Mouse (Mus musculus): ENCODE results near the gene Rmi2.
A peak's percentile ranks its signal among the peaks of the same experiment; 100 is the strongest.

Rmi2 gene

DNA sequence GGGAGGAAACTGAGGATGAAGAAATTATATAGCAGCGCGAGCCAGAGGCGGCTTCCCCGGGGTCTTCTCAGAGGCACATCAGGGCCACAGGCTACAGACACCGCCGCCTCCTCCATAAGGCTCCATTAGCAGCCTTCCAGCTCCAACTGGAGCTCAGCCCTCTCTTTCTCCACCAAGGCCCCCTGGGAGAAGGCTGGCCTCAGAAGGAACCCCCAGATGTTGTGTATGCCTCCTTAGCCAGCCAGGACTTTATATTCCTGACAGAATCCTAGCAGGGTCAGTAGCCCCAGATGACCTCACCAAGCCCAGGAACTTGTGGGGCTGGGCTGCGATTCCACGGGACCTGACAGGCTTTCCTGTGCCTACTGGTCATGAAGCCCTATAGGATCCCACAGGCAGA is 32.0 kb downstream of the Rmi2 start:
- no peak for DNase-seq (ENCODE audit: low spot score in 2 of 2)

GRCm38 (mm10) chr16:10867501-10867900 is 32.6 kb downstream of the Rmi2 start:
- DNase-seq (ENCODE audit: low spot score in 2 of 2): no peak

- DNase-seq (ENCODE audit: low spot score in 2 of 2): peak in 1 of 2 experiments; percentile 47
Observed at GRCm38 (mm10) chr16:10867904-10868440, 33.1 kb downstream of the Rmi2 start.

- DNase-seq (ENCODE audit: low spot score in 2 of 2): no peak
Observed at GRCm38 (mm10) chr16:10870969-10871368, 36.1 kb downstream of the Rmi2 start.

DNA sequence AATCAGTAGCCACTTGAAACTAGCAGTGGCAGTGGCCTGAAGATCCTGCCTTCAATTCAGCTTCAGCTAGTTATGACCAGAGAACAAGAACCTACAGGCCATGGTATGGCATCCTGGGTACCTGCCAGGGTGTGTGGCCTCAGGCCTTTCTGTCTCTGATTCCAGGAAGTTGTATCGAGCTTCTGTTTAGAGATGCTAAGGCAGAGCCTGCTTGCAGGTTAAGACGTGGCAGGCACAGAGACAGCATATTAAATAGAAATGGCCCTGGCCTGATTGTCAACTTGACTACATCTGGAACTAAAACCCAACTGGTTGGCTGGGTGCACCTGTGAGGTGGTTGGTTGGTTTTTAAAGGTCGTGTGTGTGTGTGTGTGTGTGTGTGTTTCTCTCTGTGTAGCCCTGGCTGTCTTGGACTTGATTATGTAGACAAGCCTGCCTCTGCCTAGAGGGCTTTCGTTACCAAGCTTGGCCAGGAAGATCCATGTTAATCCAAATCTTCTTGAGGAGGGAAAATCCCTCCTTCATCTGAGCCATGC is 38.0 kb downstream of the Rmi2 start:
- no peak for DNase-seq (ENCODE audit: low spot score in 2 of 2)

DNA sequence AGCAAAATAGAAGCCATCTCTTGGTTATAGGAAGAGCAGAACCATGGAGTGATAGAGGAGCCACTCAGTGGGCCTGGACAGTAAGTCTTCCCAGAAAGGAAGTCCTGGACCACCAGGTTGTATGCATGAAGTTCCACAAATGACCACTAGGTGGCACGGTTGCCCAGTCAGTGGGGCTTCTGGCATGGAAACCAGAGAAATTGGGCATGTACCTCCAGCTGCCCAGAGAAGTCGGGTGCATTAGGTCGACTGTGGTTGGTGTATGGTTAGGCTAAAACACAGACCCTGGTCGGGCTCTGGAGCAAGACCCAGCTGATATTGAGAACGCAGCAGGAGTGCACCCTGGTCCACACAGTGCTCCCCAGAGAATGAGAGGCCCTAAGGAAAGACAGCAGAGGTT is 38.8 kb downstream of the Rmi2 start:
- peak; percentile 53 to 81 for DNase-seq (ENCODE audit: low spot score in 2 of 2)

DNA sequence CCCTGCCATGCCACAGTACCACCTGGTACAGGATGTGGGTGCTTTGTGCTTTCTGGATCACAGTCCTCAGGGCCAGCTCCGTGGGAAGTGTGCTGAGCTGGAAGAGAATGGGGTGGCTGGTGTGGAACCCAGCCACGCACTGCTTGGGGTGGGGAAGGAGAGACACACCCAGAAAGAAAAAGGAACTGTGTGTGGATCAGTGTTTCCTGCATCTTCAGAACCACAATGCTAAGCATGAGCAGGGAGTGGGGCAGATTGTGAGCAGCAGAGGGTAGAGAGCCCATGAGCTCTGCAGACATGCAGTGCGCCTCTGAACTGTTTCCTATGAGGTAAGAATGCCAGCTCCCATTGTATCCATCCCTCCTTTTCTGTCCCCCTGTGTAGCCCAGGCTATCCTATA is 43.4 kb downstream of the Rmi2 start:
- no peak for DNase-seq (ENCODE audit: low spot score in 2 of 2)

- peak in 1 of 2 experiments; percentile 45 for DNase-seq (ENCODE audit: low spot score in 2 of 2)
Observed at GRCm38 (mm10) chr16:10879467-10879866, 44.6 kb downstream of the Rmi2 start.

- no peak for DNase-seq (ENCODE audit: low spot score in 2 of 2)
Observed at GRCm38 (mm10) chr16:10881231-10881962, 46.5 kb downstream of the Rmi2 start.

DNA sequence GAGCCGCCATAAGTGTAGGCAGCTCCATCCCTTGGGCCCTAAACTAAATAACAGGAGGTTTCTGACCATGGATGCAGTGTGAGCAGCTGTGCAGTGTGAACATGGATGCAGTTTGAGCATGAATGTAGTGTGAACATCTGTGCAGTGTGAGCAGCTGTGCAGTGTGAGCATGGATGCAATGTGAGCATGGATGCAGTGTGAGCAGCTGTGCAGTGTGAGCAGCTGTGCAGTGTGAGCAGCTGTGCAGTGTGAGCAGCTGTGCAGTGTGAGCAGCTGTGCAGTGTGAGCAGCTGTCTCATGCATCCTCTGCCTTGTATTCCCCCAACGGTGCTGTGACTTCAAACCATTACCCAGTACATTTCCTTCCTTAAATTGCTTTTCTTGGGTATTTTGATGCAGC is 52.6 kb downstream of the Rmi2 start:
- no peak for DNase-seq (ENCODE audit: low spot score in 2 of 2)

- DNase-seq (ENCODE audit: low spot score in 2 of 2): no peak
Observed at GRCm38 (mm10) chr16:10890363-10890762, 55.5 kb downstream of the Rmi2 start.

GRCm38 (mm10) chr16:10893161-10893560 is 58.3 kb downstream of the Rmi2 start:
- DNase-seq (ENCODE audit: low spot score in 2 of 2): no peak

- no peak for DNase-seq (ENCODE audit: low spot score in 2 of 2)
Observed at GRCm38 (mm10) chr16:10895906-10896305, 61.0 kb downstream of the Rmi2 start.

DNA sequence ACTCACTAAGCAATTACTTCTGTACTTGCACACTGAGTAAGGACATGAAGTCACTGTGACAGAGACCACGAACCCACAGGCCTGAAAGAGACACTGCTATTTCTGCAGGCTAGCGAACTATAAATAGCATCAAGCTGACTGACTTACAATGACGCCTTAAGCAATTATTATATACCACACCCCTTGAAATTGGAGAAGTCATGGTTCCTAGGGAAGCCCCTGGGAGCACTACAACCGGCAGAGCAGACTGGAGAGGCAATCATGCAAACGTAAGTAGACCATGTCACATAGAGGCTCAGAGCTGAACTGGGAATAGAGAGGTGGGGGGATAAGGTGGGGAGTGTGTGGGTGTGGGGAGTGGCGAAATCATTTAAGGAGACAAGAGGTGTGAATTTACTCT is 62.5 kb downstream of the Rmi2 start:
- DNase-seq (ENCODE audit: low spot score in 2 of 2): no peak

GRCm38 (mm10) chr16:10900736-10901135 is 65.9 kb downstream of the Rmi2 start:
- no peak for DNase-seq (ENCODE audit: low spot score in 2 of 2)

GRCm38 (mm10) chr16:10901956-10902355 is 67.1 kb downstream of the Rmi2 start:
- DNase-seq (ENCODE audit: low spot score in 2 of 2): no peak

DNA sequence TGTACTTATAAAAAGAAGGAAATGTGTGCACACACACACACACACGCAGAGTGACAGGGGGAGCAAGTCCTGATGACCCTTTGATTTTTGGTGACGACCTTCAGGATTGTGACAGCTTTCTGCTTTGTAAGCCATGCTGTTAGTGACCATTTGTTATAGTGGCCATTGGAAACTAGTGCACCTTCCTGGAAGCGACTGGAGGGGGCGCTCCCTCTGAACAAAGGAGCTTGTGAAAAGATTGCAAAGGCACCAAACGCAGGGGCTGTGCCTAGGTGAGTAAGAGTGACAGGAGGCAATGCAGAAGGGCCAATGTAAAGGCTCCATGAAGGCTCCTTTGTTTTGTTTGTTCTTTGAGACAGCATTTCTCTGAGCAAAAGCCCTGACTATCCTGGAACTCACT is 68.0 kb downstream of the Rmi2 start:
- DNase-seq (ENCODE audit: low spot score in 2 of 2): no peak

- DNase-seq (ENCODE audit: low spot score in 2 of 2): no peak
Observed at GRCm38 (mm10) chr16:10905661-10906113, 70.8 kb downstream of the Rmi2 start.

DNA sequence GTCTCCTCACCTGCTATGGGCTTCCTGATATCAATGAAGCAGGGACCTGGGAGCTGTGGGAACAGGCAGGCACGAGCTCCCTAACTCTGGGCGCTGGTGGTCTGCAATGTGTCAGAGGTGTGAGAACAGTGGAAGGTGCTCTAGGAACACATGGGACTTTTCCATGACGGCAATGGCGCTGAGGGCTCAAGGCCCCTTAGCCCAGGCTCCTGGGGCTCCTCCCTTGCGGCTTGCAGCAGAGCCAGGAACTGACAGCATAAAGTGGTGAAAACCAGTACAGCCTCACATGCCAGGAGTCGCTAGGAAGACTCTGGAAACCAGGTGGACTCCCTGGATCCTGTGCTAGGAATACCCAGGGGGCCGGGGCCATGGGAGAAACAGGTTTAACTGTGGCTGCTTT is 75.7 kb downstream of the Rmi2 start:
- DNase-seq (ENCODE audit: low spot score in 2 of 2): no peak

- no peak for DNase-seq (ENCODE audit: low spot score in 2 of 2)
Observed at GRCm38 (mm10) chr16:10911061-10911460, 76.2 kb downstream of the Rmi2 start.

- DNase-seq (ENCODE audit: low spot score in 2 of 2): no peak
Observed at GRCm38 (mm10) chr16:10915066-10915465, 80.2 kb downstream of the Rmi2 start.

DNA sequence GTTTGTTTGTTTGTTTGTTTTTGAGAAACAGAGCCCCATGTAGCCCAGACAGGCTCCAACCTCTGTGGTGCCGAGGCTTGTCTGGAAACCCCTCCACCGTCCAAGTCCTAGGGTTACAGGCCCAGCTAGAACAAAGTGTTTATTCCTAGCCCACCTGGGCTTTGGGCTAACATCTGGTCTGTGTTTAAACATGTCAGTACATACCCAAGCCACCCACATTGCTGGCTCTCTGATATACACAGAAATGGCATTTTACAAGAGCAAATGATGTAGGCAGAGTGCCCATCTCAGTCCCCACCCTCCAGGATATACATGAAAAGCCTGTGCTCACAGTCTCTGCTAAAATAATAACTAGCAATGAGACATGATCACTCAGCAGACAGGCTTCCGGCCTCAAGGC is 81.4 kb downstream of the Rmi2 start:
- no peak for DNase-seq (ENCODE audit: low spot score in 2 of 2)

DNA sequence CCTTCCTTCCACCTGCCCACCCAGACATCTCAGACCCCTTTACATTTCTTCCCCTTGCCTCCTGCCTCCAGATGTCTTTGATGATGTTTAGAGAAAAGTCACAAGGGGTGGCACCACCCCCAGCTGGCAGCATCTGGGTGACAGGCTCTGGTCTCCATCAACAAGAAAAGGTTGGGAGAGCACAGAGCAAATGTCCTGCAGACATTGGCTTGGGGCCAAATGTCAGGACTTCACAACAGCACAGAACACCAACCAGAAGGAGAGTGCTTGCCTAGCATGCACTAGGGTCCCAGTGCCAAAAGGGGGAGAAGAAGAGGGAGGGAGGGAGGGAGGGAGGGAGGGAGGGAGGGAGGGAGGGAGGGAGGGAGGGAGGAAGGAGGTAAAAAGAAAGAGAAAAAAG is 85.0 kb downstream of the Rmi2 start:
- no peak for DNase-seq (ENCODE audit: low spot score in 2 of 2)
